Mouse (Mus musculus) lung, embryonic 15.5 days (tissue): ENCODE results near the gene Gfod1. TPM values are rescaled to one million over a fixed set of nuclear protein-coding genes. Genes with fewer than 3 reads are reported as not detected.

Experiments
- ATAC-seq: fragments of 200-750 bp; cut with Nextera tagmentation; 2 replicates; pipeline ENCODE4 v1.8.0; 2017; ENCODE audit warnings: moderate number of reproducible peaks, borderline replicate concordance; ENCODE audit not compliant: low FRiP score, low TSS enrichment; ENCODE audit errors: extremely low read depth
- H3K27ac ChIP-seq: fragments of 300-500 bp; sonication (generic); 2 replicates; pipeline ENCODE4 v1.5.1; 2015; ENCODE audit warnings: moderate library complexity, mild to moderate bottlenecking, inconsistent platforms
- H3K27me3 ChIP-seq: fragments of 300-500 bp; sonication (generic); 2 replicates; pipeline ENCODE4 v1.6.1; 2015; ENCODE audit warnings: inconsistent platforms
- H3K36me3 ChIP-seq: fragments of 300-500 bp; sonication (generic); 2 replicates; pipeline ENCODE4 v1.6.1; 2015; ENCODE audit warnings: inconsistent platforms
- H3K4me1 ChIP-seq: fragments of 300-500 bp; sonication (generic); 2 replicates; pipeline ENCODE4 v1.6.1; 2015; ENCODE audit warnings: inconsistent platforms
- H3K4me2 ChIP-seq: fragments of 300-500 bp; sonication (generic); 2 replicates; pipeline ENCODE4 v1.6.1; 2015; ENCODE audit warnings: inconsistent platforms, mild to moderate bottlenecking, moderate library complexity
- H3K4me3 ChIP-seq: fragments of 300-500 bp; sonication (generic); 2 replicates; pipeline ENCODE4 v1.5.1; 2015; ENCODE audit warnings: mild to moderate bottlenecking, inconsistent platforms
- H3K9ac ChIP-seq: fragments of 300-500 bp; sonication (generic); 2 replicates; pipeline ENCODE4 v1.6.1; 2015; ENCODE audit warnings: inconsistent platforms
- H3K9me3 ChIP-seq: fragments of 300-500 bp; sonication (generic); 2 replicates; pipeline ENCODE4 v1.6.1; 2016; ENCODE audit warnings: inconsistent platforms
- WGBS: fragments of 180-500 bp; shearing (Covaris S2); methylation state at CpG from one replicate; pipeline ENCODE4 v1.1.7; 2015; 5-methylcytosine and 5-hydroxymethylcytosine counted together
- polyA plus RNA-seq: library from polyadenylated mRNA; unstranded; fragments of >200 nt; fragmentation: Nextera tagmentation; extraction: Ambion mirVana; gene quantifications from 2 replicates; pipeline ENCODE4 v1.2.1, GENCODE M21; 2015

The Gfod1 gene
- polyA plus RNA-seq, 1 experiment from 2014 or later, result 0.66 TPM

DNA sequence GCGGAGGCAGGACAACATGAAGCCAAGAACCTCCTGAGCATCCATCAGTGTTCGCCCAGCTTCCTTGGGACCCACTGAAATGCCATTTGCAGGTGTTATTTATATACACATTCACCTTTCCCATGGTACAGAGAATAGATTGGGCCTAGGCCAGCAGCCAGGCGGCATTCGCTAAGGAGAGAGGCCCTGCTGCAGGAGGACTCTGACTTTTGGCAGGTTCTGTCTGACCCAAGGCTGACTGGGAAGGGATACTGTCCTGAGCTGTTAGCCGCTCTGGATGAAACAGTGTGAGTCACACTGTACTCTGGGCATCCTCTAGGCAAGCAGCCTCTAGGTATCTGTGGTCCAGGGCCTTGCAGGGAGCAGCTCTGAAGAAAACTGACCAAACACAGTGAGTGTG, 6.4 kb downstream of the Gfod1 start:
- Histone ChIP-seq H3K4me1 (peaks cover 26% of the 10 kb centered on the region), H3K9ac (no peak overlapping the region), H3K27ac (no peak overlapping the region), H3K27me3 (peaks cover 7% of the 10 kb centered on the region), H3K4me3 (no peak overlapping the region), H3K36me3 (no peaks in the 10 kb centered on the region), H3K4me2 (no peak overlapping the region), H3K9me3 (no peaks in the 10 kb centered on the region)
- ATAC-seq, result no peak
- 93% methylated on average over 5 of the region's 5 CpGs for WGBS

DNA sequence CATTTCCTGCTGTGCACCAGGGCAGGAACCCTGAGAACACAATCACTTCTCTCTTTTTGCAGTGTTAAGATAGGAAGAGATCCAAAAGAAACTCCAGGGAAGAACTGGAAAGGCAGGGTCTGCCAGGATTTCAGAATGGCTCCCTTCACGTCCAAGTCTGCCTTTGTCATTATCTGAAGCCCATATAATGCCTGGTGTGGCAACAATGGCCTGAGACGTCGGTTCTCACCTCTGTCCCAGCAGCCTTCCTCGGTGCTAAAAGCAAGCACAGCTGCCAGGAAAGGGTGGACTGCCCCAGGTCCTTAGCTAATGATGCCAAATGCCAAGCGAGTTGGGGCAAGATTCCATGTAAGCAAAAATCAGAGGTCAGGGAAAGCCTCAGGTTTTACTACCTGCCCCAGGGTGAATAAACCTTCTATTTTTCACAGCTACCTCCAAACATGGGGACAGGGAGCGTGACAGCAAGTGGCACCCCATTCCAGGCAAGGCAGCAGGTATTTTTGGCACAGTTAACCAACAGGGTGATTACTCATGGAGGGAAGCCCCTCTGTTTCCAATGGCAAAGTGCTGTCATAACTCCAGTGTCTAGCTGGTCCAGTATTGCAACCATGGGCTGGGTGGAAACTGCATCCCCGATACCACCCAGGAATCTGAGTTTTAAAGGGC, 7.7 kb downstream of the Gfod1 start:
- ATAC-seq, result no peak
- no peak overlapping the region for H3K9ac ChIP-seq
- H3K4me3 ChIP-seq, result no peak overlapping the region
- no peak overlapping the region for H3K27ac ChIP-seq
- H3K4me1 ChIP-seq, result peaks cover 14% of the 10 kb centered on the region
- H3K4me2 ChIP-seq, result no peak overlapping the region
- peaks cover under 1% of the 10 kb centered on the region; the same call in 1 of the 2 replicates for H3K27me3 ChIP-seq
- 56% methylated on average over 7 of the region's 7 CpGs for WGBS
- H3K9me3 ChIP-seq, result no peaks in the 10 kb centered on the region
- no peaks in the 10 kb centered on the region for H3K36me3 ChIP-seq

- 90% methylated on average over 7 of the region's 7 CpGs for WGBS
- Histone ChIP-seq H3K4me1 (peaks cover 8% of the 10 kb centered on the region), H3K9ac (no peak overlapping the region), H3K27me3 (no peaks in the 10 kb centered on the region; the same call in 1 of the 2 replicates), H3K9me3 (no peaks in the 10 kb centered on the region), H3K4me3 (no peak overlapping the region), H3K27ac (no peak overlapping the region), H3K36me3 (no peaks in the 10 kb centered on the region), H3K4me2 (no peak overlapping the region)
- ATAC-seq, result no peak
Observed at GRCm38 (mm10) chr13:43295684-43296083, 8.3 kb downstream of the Gfod1 start.

- no peaks in the 10 kb centered on the region for H3K36me3 ChIP-seq
- H3K4me1 ChIP-seq, result peaks cover 3% of the 10 kb centered on the region
- H3K4me2 ChIP-seq, result no peak overlapping the region
- no peaks in the 10 kb centered on the region for H3K9me3 ChIP-seq
- H3K27ac ChIP-seq, result no peak overlapping the region
- no peak overlapping the region for H3K4me3 ChIP-seq
- H3K9ac ChIP-seq, result no peak overlapping the region
- H3K27me3 ChIP-seq, result no peaks in the 10 kb centered on the region
- 70% methylated on average over 7 of the region's 7 CpGs for WGBS
- ATAC-seq, result no peak
Observed at GRCm38 (mm10) chr13:43294957-43295590, 8.9 kb downstream of the Gfod1 start.

DNA sequence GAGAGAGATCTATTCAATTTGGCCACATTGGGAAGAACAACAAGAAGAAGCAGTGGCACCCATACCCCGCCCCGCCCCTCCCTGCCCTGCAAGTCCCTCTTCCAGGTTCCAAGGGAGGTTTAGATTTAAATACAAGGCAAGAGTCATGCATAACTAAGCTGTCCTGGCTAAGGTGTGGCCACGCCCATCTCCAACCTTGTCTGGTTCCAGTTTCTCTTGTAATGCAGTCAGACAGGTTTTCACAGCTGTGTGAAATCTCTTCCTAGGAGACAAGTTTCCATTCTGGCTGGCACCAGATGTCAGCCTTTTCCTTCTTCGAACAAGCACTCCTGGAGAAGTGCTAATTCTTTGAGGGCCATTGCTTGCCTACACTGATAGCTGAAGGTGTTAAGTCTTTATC, 11.1 kb downstream of the Gfod1 start:
- Histone ChIP-seq H3K4me3 (no peak overlapping the region), H3K9me3 (no peaks in the 10 kb centered on the region), H3K4me2 (no peak overlapping the region), H3K9ac (no peak overlapping the region), H3K27ac (no peak overlapping the region), H3K36me3 (no peaks in the 10 kb centered on the region), H3K4me1 (peaks cover 3% of the 10 kb centered on the region), H3K27me3 (no peaks in the 10 kb centered on the region)
- no peak for ATAC-seq
- WGBS, result 56% methylated on average over 4 of the region's 4 CpGs

GRCm38 (mm10) chr13:43289076-43289475, 14.9 kb downstream of the Gfod1 start:
- no peak overlapping the region for H3K4me2 ChIP-seq
- H3K27me3 ChIP-seq, result no peaks in the 10 kb centered on the region
- ATAC-seq, result no peak
- no peaks in the 10 kb centered on the region for H3K36me3 ChIP-seq
- H3K9me3 ChIP-seq, result no peaks in the 10 kb centered on the region
- WGBS, result 80% methylated on average over 6 of the region's 6 CpGs
- H3K9ac ChIP-seq, result no peak overlapping the region
- H3K27ac ChIP-seq, result no peak overlapping the region
- peaks cover 3% of the 10 kb centered on the region for H3K4me1 ChIP-seq
- no peak overlapping the region for H3K4me3 ChIP-seq

DNA sequence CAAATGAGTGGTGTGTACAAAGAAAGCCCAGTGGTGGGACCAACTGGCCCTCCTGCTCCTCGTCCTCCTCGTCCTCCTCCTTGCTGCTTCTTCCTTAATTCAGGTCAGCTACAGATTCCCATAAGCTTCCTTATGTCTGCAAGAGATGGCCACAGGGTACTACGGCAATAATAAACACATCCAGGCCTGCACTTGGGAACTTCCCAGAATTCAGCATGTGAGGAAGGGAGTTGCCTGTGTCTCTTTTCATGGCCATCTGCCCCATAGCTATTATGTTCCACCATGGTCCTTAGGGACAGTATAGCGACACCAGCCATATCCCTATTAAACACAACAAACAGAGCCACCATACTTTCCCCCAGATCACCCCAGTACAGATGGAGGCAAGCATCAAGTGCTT, 15.5 kb downstream of the Gfod1 start:
- Histone ChIP-seq H3K4me1 (peaks cover 3% of the 10 kb centered on the region; the same call in 1 of the 2 replicates), H3K36me3 (no peaks in the 10 kb centered on the region), H3K9me3 (no peaks in the 10 kb centered on the region), H3K27ac (no peak overlapping the region), H3K27me3 (no peaks in the 10 kb centered on the region), H3K4me3 (no peak overlapping the region), H3K4me2 (no peak overlapping the region), H3K9ac (no peak overlapping the region)
- 74% methylated on average over 4 of the region's 4 CpGs for WGBS
- ATAC-seq, result no peak

GRCm38 (mm10) chr13:43288026-43288425, 15.9 kb downstream of the Gfod1 start:
- no peak overlapping the region for H3K4me3 ChIP-seq
- H3K9ac ChIP-seq, result no peak overlapping the region
- ATAC-seq, result no peak
- H3K27ac ChIP-seq, result no peak overlapping the region
- H3K27me3 ChIP-seq, result no peaks in the 10 kb centered on the region
- no peaks in the 10 kb centered on the region for H3K36me3 ChIP-seq
- no peaks in the 10 kb centered on the region for H3K9me3 ChIP-seq
- WGBS, result 26% methylated on average over 5 of the region's 5 CpGs
- H3K4me1 ChIP-seq, result peaks cover 1% of the 10 kb centered on the region; the same call in 1 of the 2 replicates
- no peak overlapping the region for H3K4me2 ChIP-seq

DNA sequence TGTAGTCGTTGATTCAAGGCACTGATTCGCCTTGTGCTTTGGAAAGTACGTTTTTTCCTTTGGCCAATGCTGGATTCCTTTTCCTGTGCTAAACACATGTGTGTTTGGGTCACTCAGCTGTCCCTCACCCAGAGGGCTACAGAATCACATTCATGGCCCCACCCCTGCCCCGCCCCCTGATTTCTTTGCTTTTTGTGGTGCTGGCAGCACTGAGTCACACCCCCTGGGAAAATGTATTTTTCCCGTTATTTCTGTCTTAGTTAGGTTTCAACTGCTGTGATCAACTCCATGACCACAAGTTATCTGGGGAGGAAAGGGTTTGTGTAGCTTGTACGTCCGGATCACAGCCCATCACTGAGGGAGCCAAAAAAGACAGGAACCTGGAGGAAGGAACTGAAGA, 17.1 kb downstream of the Gfod1 start:
- Histone ChIP-seq H3K4me2 (no peak overlapping the region), H3K4me1 (no peaks in the 10 kb centered on the region), H3K9ac (no peak overlapping the region), H3K27ac (no peak overlapping the region), H3K27me3 (no peaks in the 10 kb centered on the region), H3K36me3 (no peaks in the 10 kb centered on the region), H3K4me3 (no peak overlapping the region), H3K9me3 (no peaks in the 10 kb centered on the region)
- WGBS, result 57% methylated on average over 7 of the region's 7 CpGs
- ATAC-seq, result no peak

DNA sequence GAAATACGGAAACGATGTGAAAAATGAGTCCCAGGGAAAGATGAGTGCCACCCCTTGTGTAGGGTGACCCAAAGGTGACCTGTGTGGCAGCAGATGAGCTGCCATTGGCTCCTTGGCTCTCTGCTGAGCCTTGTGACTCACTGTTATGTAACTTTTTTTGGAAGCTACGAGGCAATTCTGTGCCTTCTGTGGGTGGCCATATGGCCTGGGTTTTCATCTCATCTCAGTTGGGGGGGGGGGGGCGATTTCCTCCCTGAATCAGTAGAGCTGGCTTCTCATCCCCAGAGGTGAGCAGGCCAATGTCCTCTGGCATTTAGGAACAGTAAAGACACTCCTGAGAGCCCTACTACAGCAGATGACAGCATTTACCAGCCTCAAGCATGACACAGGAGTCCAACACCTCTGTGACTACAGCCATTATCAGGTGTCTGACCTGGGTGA, 19.2 kb downstream of the Gfod1 start:
- no peaks in the 10 kb centered on the region for H3K4me1 ChIP-seq
- H3K27me3 ChIP-seq, result no peaks in the 10 kb centered on the region
- H3K4me3 ChIP-seq, result no peak overlapping the region
- no peaks in the 10 kb centered on the region for H3K9me3 ChIP-seq
- no peak overlapping the region for H3K4me2 ChIP-seq
- 67% methylated on average over 4 of the region's 4 CpGs for WGBS
- H3K27ac ChIP-seq, result no peak overlapping the region
- H3K36me3 ChIP-seq, result no peaks in the 10 kb centered on the region
- ATAC-seq, result no peak
- H3K9ac ChIP-seq, result no peak overlapping the region

DNA sequence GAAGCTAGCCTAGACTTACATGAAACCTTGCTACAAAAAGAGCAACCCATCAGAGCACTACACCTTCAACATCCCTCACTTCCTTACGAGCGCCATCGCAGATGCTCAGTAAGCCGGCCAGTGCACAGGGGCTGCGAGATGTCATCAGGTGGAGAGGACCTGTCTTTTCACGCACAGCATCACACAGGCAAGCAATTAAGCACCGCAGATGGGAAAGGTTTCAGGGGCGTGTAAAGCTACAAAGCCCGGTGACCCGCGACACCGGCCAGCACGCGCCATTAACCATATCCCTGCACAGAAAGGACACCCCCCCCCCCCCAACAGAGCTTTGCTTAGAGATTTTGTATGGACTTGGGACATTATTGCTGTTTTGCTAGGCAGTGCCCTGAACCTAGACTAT, 30.1 kb downstream of the Gfod1 start:
- 90% methylated on average over 14 of the region's 14 CpGs for WGBS
- no peak overlapping the region for H3K4me2 ChIP-seq
- H3K4me1 ChIP-seq, result peaks cover 17% of the 10 kb centered on the region
- H3K27ac ChIP-seq, result no peak overlapping the region
- H3K36me3 ChIP-seq, result no peaks in the 10 kb centered on the region
- no peak for ATAC-seq
- no peak overlapping the region for H3K4me3 ChIP-seq
- H3K9me3 ChIP-seq, result no peaks in the 10 kb centered on the region
- no peaks in the 10 kb centered on the region for H3K27me3 ChIP-seq
- H3K9ac ChIP-seq, result no peak overlapping the region

GRCm38 (mm10) chr13:43272303-43273135, 31.5 kb downstream of the Gfod1 start:
- Histone ChIP-seq H3K9me3 (no peaks in the 10 kb centered on the region), H3K27ac (no peak overlapping the region), H3K4me3 (no peak overlapping the region), H3K4me2 (no peak overlapping the region), H3K27me3 (no peaks in the 10 kb centered on the region), H3K9ac (no peak overlapping the region), H3K36me3 (no peaks in the 10 kb centered on the region), H3K4me1 (peaks cover 17% of the 10 kb centered on the region)
- 53% methylated on average over 13 of the region's 13 CpGs for WGBS
- ATAC-seq, result no peak
